Mouse (Mus musculus) erythroblast, embryonic 14.5 days (primary cell): ENCODE measurements around the gene 4930590J08Rik.

Experiments
- GATA1 ChIP-seq: IDR thresholded peaks from 2 replicates; pipeline ENCODE4 v1.6.1; 2012; ENCODE audit warnings: low read length, inconsistent platforms, mixed read lengths
- TAL1 ChIP-seq: IDR thresholded peaks from 3 replicates; pipeline ENCODE4 v1.6.1; 2012; ENCODE audit warnings: low read length, inconsistent platforms, mixed read lengths

DNA sequence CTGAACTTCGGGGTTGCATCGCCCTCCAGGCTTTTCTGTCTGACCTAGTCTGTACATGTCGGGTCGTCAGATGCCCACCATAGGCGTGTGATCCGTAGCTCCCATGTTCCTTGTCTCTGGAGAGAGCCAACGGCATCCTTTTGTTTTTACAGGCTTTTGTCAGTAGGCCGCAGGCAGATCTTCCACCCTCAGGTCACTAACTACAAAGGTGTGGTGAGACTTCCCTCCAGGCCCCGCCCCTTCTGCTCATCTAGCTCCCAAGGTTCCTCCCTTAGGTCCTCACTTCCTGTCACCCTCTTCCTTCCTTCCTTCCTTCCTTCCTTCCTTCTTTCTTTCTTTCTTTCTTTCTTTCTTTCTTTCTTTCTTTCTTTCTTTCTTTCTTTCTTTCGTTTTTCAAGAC is 11.4 kb downstream of the 4930590J08Rik start:
- TF ChIP-seq TAL1 (no peak), GATA1 (no peak)
